Mouse (Mus musculus): ENCODE results near the gene Csf2ra.

DNA sequence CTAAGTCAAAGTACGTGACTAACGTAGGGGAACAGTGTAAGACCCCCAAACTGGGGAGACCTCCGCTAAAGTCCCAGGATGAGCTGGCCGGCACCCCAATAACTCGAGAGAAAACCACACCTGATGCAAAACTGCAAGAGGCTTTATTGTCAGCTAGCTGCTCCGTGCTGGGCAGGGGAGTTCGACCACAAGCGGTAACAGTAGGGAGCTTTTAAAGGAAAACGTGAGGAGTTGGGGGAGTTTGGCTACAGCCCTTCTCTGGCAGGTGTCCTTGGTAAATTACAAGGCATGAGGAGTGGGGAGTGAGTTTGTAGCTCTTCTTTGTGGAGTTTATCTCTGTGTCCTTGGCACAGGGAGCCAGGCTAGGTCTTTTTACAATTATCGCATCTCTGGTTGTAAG lies 28.4 kb downstream of the Csf2ra start:
- no peak for TF ChIP-seq TAL1 (IDR thresholded peaks at IDR 0.05; ENCODE audit: low read length)
- TF ChIP-seq GATA1 (IDR thresholded peaks at IDR 0.05; ENCODE audit: low read length): no peak
